Mouse (Mus musculus): ENCODE measurements around the gene Fa2h.
"Not testable (repeated sequence)": the region's sequence is repeated elsewhere in the genome, so short reads cannot be mapped to it uniquely, and the experiment has no call there.

Fa2h gene

DNA sequence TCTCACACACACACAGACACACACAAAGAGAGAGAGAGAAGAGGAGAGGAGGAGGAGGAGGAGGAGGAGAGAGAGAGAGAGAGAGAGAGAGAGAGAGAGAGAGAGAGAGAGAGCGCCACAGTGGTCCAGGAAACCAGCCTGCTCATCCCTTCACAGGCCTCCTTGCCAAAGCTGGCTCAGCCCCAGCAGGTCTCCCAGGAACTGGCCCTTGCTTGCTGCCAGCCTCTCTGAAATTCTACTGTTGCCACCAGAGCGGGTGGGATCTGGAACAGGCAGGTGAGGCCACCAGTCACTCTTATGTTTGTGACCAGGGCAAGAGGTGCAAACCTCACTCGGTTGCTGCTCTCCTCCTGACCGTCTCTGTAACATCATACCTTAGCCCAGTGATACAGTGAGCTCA is 36.2 kb downstream of the Fa2h start:
- DNase-seq: no peak

GRCm38 (mm10) chr8:111353497-111353896 is 40.1 kb downstream of the Fa2h start:
- DNase-seq: peak; percentile 91

- no peak for DNase-seq
Measured at GRCm38 (mm10) chr8:111352289-111352688, 41.3 kb downstream of the Fa2h start.

DNA sequence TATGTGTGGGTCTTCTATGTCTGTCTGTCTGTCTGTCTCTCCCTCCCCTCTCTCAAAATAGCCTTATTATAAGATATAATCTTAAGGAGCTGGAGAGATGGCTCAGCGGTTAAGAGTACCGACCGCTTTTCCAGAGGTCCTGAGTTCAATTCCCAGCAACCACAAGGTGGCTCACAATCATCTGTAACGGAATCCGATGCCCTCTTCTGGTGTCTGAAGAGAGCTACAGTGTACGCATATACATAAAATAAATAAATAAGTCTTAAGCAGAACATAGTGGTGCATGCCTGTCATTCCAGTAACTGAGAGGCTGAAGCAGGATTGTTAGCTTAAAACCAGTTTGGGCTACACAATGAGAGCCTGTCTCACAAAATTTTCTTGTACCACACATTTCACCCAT is 43.0 kb downstream of the Fa2h start:
- DNase-seq: no peak

DNA sequence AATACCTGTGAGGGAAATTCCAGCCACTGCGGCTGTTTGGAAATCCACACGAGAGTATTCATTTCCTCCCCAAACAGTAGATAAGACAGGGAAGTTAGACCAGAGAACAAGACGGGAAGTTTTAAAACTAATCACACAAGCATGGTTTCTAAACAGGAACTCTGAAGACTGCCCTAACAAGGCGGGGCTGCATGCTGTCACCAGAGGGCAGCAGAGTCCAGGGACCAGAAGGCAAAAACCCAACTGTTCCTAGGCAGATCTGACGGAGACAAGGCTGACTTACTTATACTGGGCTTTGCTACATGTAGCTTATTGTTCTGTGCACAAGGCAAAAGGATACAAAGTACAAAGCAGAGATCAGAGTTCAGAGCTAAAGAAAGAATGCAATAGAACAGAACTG is 50.4 kb downstream of the Fa2h start:
- DNase-seq: peak; percentile 75

- no peak for DNase-seq
Measured at GRCm38 (mm10) chr8:111340186-111340585, 53.4 kb downstream of the Fa2h start.

- no peak for DNase-seq
Measured at GRCm38 (mm10) chr8:111338370-111339208, 55.0 kb downstream of the Fa2h start.

GRCm38 (mm10) chr8:111337890-111338347 is 55.7 kb downstream of the Fa2h start, which contains the start of gene Mlkl:
Gene Mlkl, minus strand, starts transcription at chr8:111338177.
- DNase-seq: no peak

DNA sequence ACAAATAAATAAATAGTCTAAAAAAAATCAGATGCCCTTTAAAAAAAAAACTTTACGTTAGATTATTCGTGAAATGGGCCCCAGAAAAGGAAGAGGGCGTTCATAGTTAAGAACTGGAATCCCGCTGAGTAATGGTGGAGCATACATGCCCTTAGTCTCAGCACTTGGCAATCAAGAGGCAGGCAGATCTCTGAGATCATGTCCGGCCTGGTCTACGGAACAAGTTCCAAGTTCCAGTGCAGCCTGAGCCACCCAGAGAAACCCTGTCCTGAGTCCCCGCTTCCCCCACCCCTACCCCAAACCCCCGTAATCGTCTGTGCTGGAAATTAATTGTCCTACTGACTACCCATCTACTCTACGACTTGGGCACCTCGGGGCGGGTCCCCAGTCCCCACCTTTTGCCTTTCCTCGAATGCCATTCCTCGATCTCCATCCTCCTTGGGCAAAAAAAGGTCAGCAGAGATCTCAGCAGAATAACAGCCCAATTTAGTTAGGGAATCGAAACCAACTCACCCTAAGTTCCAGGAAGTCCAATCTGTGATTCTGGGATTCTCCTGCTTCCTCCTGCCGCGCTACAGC is 56.2 kb downstream of the Fa2h start:
- DNase-seq: no peak

DNA sequence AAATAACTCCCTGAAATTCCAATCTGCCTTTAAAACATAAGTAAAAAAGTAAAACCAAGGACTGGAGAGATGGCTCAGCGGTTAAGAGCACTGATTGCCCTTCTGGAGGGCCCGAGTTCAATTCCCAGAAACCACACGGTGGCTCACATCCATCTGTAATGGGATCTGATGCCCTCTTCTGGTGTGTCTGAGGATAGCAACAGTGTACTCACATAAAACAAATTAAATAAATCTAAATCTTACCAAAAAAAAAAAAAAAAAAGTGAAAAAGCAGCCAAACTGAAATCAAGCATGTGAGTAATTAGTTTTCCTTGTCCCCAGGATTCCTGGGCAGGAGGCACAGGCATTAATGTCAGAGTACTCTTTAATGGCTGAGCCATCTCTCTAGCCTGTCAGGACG is 56.9 kb downstream of the Fa2h start:
- no peak for DNase-seq

DNA sequence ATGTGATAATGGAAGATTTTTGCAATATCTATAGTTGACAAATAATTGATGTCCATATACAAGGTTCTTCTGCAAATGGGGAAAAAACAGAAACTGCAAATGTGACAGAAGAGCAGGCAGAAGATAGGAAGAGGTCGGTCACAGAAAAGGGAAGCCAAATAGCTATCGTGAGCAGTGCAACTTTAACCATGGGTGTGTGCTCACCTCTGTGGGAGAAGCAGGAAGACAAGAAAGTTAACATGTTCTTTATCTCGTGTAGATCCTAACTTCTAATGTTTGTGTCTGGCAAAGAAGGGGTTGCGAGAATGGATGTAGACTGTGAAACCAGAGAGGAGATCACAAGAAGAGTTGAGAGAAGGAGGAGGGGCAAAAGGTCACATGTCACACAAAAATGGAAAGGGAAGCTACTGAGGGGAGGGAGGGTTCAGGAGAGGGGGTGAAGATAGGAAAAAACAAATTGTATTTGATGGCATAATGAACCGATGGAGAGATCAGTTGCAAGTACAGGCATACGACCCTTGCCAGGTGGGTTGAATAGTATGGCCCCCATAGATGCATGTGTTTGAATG is 68.3 kb downstream of the Fa2h start:
- no peak for DNase-seq

GRCm38 (mm10) chr8:111314729-111315128 is 78.9 kb downstream of the Fa2h start:
- DNase-seq: no peak

GRCm38 (mm10) chr8:111313961-111314360 is 79.7 kb downstream of the Fa2h start:
- DNase-seq: not testable (repeated sequence)

DNA sequence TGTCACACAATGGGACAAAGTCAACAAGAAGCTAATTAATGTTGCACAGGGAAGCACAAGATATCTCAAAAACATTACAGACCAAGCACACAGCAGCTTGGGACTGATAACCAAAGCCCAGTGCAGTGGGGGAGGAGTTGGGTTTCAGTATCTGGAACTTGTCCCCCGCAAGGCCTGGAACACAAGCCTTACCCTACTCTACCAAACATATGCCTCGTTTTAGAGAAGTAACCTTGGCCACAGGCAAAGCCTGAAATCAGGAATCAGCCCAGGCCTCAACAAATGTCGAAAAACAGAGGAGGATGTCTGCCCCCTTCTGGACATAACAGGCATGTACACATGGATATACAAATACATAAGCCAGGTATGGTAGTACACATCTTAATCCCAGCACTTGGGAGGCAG is 80.9 kb downstream of the Fa2h start:
- no peak for DNase-seq

DNA sequence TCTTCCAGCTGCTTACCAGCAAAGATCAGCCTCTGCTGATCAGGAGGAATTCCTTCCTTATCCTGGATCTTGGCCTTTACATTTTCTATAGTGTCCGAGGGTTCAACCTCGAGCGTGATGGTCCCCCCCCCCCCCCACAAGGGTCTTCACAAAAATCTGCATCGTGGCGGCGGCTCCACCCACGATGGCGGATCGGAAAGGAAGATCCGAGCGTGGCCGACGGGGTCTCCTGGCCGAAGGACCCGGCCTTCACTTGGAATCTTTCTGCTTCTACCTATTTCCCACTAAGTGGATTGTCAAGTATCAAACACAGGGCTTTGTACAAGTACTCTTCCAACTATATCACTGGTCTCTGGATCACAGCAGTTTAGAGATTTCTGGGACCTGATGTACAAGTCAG is 83.6 kb downstream of the Fa2h start:
- not testable (repeated sequence) for DNase-seq

DNA sequence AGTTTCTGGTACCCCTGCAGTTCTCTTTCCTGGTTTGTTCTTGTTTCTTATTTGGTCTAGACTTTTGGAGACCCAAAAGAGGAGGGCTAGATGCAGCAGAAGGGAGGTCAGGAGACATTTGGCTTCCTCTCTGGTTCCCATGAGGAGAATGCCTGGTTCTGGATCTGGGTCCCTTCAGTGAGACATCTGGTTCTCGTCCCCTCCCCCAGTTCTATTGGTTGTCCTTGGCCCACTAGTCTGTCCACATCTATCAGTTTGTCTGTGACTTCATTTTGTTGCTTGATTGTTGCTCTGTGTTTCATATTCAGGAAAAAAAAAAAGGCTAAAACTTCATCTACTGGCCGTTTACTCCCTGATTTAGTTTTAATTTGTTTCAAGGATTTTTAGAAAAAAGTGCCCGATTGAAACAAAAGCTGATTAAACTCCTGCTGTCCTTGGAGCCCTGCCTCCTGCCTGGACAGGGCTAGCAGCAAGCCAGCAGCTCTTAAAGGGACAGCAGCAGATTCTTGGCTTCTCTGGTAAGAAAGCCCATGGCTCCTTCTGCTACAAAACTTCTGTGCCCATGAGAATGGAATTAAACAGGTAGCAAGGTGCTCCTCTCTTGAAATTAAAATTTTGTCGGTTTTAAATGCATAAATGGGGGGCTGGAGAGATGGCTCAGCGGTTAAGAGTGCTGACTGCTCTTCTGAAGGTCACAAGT is 88.4 kb downstream of the Fa2h start:
- no peak for DNase-seq

DNA sequence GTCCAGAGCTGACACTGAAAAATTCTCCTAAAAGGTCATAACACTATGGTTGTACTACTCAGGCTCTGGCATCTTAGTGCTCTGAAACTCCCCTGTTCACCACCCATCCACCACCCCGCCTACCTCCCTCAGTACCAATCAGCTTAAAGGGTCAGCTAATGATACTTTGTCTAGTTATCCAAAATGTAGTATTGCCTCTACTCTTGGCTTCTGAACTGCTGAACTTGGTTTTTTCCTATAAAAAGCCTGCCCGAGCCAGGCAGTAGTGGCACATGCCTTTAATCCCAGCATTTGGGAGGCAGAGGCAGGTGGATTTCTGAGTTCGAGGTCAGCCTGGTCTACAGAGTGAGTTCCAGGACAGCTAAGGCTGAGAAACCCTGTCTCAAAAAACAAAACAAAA is 89.3 kb downstream of the Fa2h start:
- no peak for DNase-seq

- not testable (repeated sequence) for DNase-seq
Measured at GRCm38 (mm10) chr8:111303076-111303803, 90.4 kb downstream of the Fa2h start.

- DNase-seq: no peak
Measured at GRCm38 (mm10) chr8:111300597-111301546, 92.8 kb downstream of the Fa2h start.

- DNase-seq: peak; percentile 99
Measured at GRCm38 (mm10) chr8:111299821-111300568, 93.6 kb downstream of the Fa2h start, which contains the start of gene Rfwd3. Gene Rfwd3, minus strand, starts transcription at chr8:111300222.
